Mouse (Mus musculus) spleen, adult 2 months (tissue): ENCODE results near the gene 5330417C22Rik. TPM values are rescaled to one million over a fixed set of nuclear protein-coding genes. Genes with fewer than 3 reads are reported as not detected.

ENCODE experiments used
- DNase-seq, 2 experiments: peaks; one replicate each; pipeline versions ENCODE4 v3.0.0 to v3.0.0-alpha.2; 2012 to 2021; ENCODE audit warnings: low spot score in 2 of 2, low read depth in 1 of 2
- H3K27ac ChIP-seq: fragments of 200-500 bp; 2 replicates; pipeline ENCODE4 v1.5.1; 2012; ENCODE audit warnings: low read length, inconsistent platforms; ENCODE audit not compliant: insufficient read depth
- H3K27me3 ChIP-seq: fragments of 200-500 bp; 2 replicates; pipeline ENCODE4 v1.6.1; 2012; ENCODE audit warnings: mild to moderate bottlenecking, moderate library complexity, low read length, inconsistent platforms; ENCODE audit not compliant: control insufficient read depth, insufficient read depth
- H3K36me3 ChIP-seq: fragments of 200-500 bp; 2 replicates; pipeline ENCODE4 v1.6.1; 2012; ENCODE audit warnings: mild to moderate bottlenecking, low read length, inconsistent platforms; ENCODE audit not compliant: control insufficient read depth, insufficient read depth
- H3K4me1 ChIP-seq: fragments of 200-500 bp; 2 replicates; pipeline ENCODE4 v1.6.1; 2011; ENCODE audit warnings: inconsistent platforms; ENCODE audit not compliant: control insufficient read depth, insufficient read depth, insufficient read length
- H3K4me3 ChIP-seq: fragments of 200-500 bp; 2 replicates; pipeline ENCODE4 v1.5.1; 2011; ENCODE audit warnings: mild to moderate bottlenecking, inconsistent platforms; ENCODE audit not compliant: insufficient read depth, insufficient read length; ENCODE audit errors: extremely low read depth
- CTCF ChIP-seq: fragments of 200-500 bp; IDR thresholded peaks from 2 replicates; pipeline ENCODE4 v1.5.1; 2011; ENCODE audit warnings: mild to moderate bottlenecking, inconsistent platforms; ENCODE audit not compliant: insufficient read depth, insufficient read length, insufficient replicate concordance; ENCODE audit errors: extremely low read depth
- POLR2A ChIP-seq: fragments of 200-500 bp; IDR thresholded peaks from 2 replicates; pipeline ENCODE4 v1.6.1; 2011; ENCODE audit warnings: low read depth, low read length, inconsistent platforms
- WGBS: fragments of 180-500 bp; shearing (Covaris S2); methylation state at CpG from one replicate; pipeline ENCODE4 v1.1.7; 2018; 5-methylcytosine and 5-hydroxymethylcytosine counted together
- polyA plus RNA-seq: library from polyadenylated mRNA; depleted of rRNA; stranded (reverse); fragments of >200 nt; gene quantifications from 2 replicates; pipeline ENCODE4 v1.2.3, GENCODE M21; 2012

5330417C22Rik gene
- polyA plus RNA-seq, 1 experiment = 2.5 TPM

- TF ChIP-seq POLR2A (no peak), CTCF (no peak)
- H3K27me3 ChIP-seq = no peaks in the 10 kb centered on the region
- H3K4me1 ChIP-seq = no peaks in the 10 kb centered on the region; the same call in 1 of the 2 replicates
- no peak for DNase-seq
- peaks cover 39% of the 10 kb centered on the region for H3K36me3 ChIP-seq
- H3K4me3 ChIP-seq = no peak overlapping the region
- H3K27ac ChIP-seq = no peak overlapping the region
- 92% methylated on average over 7 of the region's 7 CpGs for WGBS
Measured at GRCm38 (mm10) chr3:108424944-108425623, 111.3 kb downstream of the 5330417C22Rik start.

GRCm38 (mm10) chr3:108423844-108424801, 112.2 kb downstream of the 5330417C22Rik start:
- no peaks in the 10 kb centered on the region for H3K27me3 ChIP-seq
- TF ChIP-seq POLR2A = no peak
- no peak for TF ChIP-seq CTCF
- peaks cover 31% of the 10 kb centered on the region for H3K36me3 ChIP-seq
- H3K4me3 ChIP-seq = no peak overlapping the region
- no peaks in the 10 kb centered on the region; the same call in 1 of the 2 replicates for H3K4me1 ChIP-seq
- peak in 1 of 2 experiments; percentile 28 for DNase-seq
- no peak overlapping the region for H3K27ac ChIP-seq
- 43% methylated on average over 11 of the region's 11 CpGs for WGBS

GRCm38 (mm10) chr3:108423006-108423405, 113.3 kb downstream of the 5330417C22Rik start:
- Histone ChIP-seq H3K27me3 (no peaks in the 10 kb centered on the region), H3K4me3 (no peak overlapping the region), H3K27ac (no peak overlapping the region), H3K36me3 (peaks cover 21% of the 10 kb centered on the region), H3K4me1 (no peaks in the 10 kb centered on the region; the same call in 1 of the 2 replicates)
- WGBS = 56% methylated on average over 6 of the region's 6 CpGs
- DNase-seq = no peak
- no peak for TF ChIP-seq CTCF

GRCm38 (mm10) chr3:108415831-108416223, 120.5 kb downstream of the 5330417C22Rik start:
- WGBS = under 1% methylated on average over 46 of the region's 48 CpGs
- no peak for TF ChIP-seq POLR2A
- TF ChIP-seq CTCF = no peak
- peaks cover 8% of the 10 kb centered on the region for H3K4me1 ChIP-seq
- H3K36me3 ChIP-seq = no peaks in the 10 kb centered on the region
- H3K27ac ChIP-seq = no peak overlapping the region
- peaks cover 3% of the 10 kb centered on the region; the same call in 1 of the 2 replicates for H3K27me3 ChIP-seq
- DNase-seq = peak; percentile 38 to 76
- H3K4me3 ChIP-seq = peak overlapping the region; percentile 71

GRCm38 (mm10) chr3:108414857-108415830, 121.2 kb downstream of the 5330417C22Rik start, which contains the start of gene Celsr2:
Gene Celsr2 (minus strand): TSS chr3:108415552.
- peak within 1 kb of the TSS; percentile 71 for H3K4me3 ChIP-seq
- peaks cover 8% of the 10 kb centered on the region for H3K4me1 ChIP-seq
- 12% methylated on average over 65 of the region's 67 CpGs for WGBS
- TF ChIP-seq POLR2A (no peak), CTCF (no peak)
- H3K27ac ChIP-seq = no peak within 1 kb of the TSS
- H3K36me3 ChIP-seq = no peaks in the 10 kb centered on the region
- peaks cover 3% of the 10 kb centered on the region; the same call in 1 of the 2 replicates for H3K27me3 ChIP-seq
- DNase-seq = no peak
